Mouse (Mus musculus): ENCODE results near the gene Parp1. TPM values are rescaled to one million over a fixed set of nuclear protein-coding genes. Genes with fewer than 3 reads are reported as not detected.

Gene Parp1
- polyA plus RNA-seq (2014; fragmentation: Illumina TruSeq; extraction: RNeasy Lipid Tissue Mini Kit (QIAGEN cat#74804); ENCODE audit: low read depth, low replicate concordance), result 26.9 TPM

DNA sequence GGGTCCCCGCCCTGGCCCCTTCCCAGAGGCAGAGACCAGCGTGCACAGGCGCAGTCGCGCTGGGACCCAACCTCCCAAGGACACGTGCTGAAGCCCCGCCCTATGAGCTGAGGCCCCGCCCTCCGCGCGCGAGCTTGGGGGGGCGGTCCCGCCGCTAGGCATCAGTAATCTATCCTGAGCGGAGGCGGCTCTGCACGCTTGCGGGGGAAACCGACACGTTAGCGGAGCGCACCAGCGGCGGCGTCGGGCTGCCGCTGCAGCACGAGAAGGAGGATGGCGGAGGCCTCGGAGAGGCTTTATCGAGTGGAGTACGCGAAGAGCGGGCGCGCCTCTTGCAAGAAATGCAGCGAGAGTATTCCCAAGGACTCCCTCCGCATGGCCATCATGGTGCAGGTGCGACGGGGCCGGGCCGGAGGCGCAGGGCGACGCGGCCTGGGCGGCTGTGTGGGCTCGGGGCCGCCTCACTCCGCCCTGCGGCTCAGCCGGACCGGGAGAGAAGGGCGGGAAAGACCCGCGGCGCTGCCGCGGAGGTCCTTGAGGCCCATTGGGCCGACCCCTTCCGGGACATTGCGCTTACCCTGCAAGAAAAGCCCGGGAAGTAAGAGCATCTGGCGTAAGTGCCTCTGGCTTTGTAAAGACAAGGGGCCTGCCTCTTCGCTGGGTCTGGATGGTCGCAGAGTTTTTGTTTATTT lies at the start of gene Parp1:
Parp1 (plus strand) TSS at position 164 of the 692 bp plus-strand sequence.

DNA sequence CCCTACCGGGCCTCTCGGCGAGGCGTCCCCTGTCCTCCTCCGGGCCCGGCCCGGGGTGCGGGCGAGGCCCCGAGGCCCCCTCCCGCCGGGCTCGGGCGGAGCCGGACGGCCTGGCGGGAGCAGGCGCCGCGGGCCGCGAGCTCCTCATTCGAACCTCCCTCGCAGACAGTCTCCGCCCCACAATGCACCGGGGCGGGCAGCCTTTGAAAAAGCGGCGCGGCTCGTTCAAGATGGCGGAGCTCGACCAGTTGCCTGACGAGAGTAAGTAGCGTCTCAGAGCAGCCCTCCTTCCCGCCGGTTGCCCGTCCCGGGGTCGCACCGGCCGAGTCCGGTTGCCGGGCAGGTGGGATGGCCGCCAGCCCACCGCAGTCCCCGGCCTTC lies 72.4 kb downstream of the Parp1 start, which contains the start of gene Lin9:
Lin9 (plus strand) TSS at position 14 of the 381 bp plus-strand sequence.

Other genes with a start within 250 kb of the Parp1 start
- gene Itpkb, start 238.4 kb upstream of the Parp1 start, polyA plus RNA-seq (2014; fragmentation: Illumina TruSeq; extraction: RNeasy Lipid Tissue Mini Kit (QIAGEN cat#74804); ENCODE audit: low read depth, low replicate concordance), result 13.3 TPM
- gene Stum, start 85.4 kb upstream of the Parp1 start, polyA plus RNA-seq (2014; fragmentation: Illumina TruSeq; extraction: RNeasy Lipid Tissue Mini Kit (QIAGEN cat#74804); ENCODE audit: low read depth, low replicate concordance), result 0.12 TPM
- 16.9 TPM for gene Lin9, start 72.2 kb downstream of the Parp1 start, polyA plus RNA-seq (2014; fragmentation: Illumina TruSeq; extraction: RNeasy Lipid Tissue Mini Kit (QIAGEN cat#74804); ENCODE audit: low read depth, low replicate concordance)
- gene Mixl1, start 128.1 kb downstream of the Parp1 start, polyA plus RNA-seq (2014; fragmentation: Illumina TruSeq; extraction: RNeasy Lipid Tissue Mini Kit (QIAGEN cat#74804); ENCODE audit: low read depth, low replicate concordance), result not detected
- gene Acbd3, start 157.1 kb downstream of the Parp1 start, polyA plus RNA-seq (2014; fragmentation: Illumina TruSeq; extraction: RNeasy Lipid Tissue Mini Kit (QIAGEN cat#74804); ENCODE audit: low read depth, low replicate concordance), result 98.0 TPM
- 1,682 TPM for gene H3f3a, start 245.0 kb downstream of the Parp1 start, polyA plus RNA-seq (2014; fragmentation: Illumina TruSeq; extraction: RNeasy Lipid Tissue Mini Kit (QIAGEN cat#74804); ENCODE audit: low read depth, low replicate concordance)